Mouse (Mus musculus): Measurements from ENCODE around the gene Mapk3. TPM values are rescaled to one million over a fixed set of nuclear protein-coding genes. Genes with fewer than 3 reads are reported as not detected.
A peak's percentile ranks its signal among the peaks of the same experiment; 100 is the strongest.
"Not testable (repeated sequence)": the region's sequence is repeated elsewhere in the genome, so short reads cannot be mapped to it uniquely, and the experiment has no call there.

The Mapk3 gene
- 59.6 and 69.8 TPM in 2 replicates for polyA plus RNA-seq (2016; fragmentation: Nextera tagmentation; extraction: Ambion mirVana)

DNA sequence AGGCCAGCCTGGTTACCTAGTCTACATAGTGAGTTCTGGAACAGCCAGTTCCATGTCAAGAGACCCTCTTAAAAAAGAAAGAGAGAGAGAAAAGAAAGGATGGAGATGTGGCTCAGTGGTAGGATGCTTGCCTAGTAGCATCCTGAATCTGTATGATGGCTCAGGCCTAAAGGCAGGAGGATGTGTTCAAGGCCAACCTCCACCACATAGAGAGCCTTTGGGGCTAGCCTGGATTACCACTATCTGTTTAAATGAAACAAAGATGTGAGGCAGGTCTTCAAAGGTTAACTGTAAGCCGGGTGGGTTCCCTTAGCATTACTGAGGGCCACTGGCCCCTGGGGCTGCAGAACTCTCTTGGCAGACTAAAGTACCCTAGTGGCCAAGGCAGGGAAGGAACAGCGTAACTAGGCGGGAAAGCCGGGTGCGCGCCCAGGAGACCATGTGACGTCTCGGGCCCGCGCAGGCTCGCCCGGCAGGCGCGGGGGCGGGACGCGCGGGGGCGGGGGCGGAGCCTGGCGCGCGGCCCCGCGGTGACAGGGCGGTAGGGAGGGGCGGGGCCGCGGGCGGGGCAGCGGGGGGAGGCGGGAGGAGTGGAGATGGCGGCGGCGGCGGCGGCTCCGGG, at the start of gene Mapk3:
Gene Mapk3, plus strand, starts transcription at position 552 of the 622 bp plus-strand sequence.
- under 1% methylated on average over 34 of the region's 38 CpGs for WGBS
- peak; percentile 96 for DNase-seq (ENCODE audit: low spot score)
- Histone ChIP-seq H3K4me3 (peak within 1 kb of the TSS; percentile 94), H3K27ac (peak within 1 kb of the TSS; percentile 97), H3K9me3 (no peaks in the 10 kb centered on the region), H3K36me3 (peaks cover 17% of the 10 kb centered on the region), H3K27me3 (ENCODE audit: insufficient read depth, poor library complexity, severe bottlenecking) (no peaks in the 10 kb centered on the region), H3K4me1 (peaks cover 54% of the 10 kb centered on the region)

DNA sequence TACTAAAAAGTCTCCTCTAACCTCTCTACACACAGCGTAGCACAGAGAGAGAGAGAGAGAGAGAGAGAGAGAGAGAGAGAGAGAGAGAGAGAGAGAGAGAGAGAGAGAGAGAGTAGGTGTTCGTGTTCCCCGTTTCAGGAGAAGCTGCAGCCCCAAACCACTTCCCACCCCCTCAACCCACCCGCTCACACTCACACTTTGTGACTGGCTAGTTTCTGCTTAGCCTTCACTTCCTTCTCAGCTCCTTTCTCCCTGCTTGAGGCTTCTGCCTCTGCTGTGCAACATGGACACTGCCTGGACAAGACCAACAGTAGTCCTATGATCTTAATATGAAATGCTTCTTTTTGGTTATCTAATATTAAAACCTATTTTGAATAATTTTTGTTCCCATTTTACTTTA, 49.1 kb upstream of the Mapk3 start:
- DNase-seq (ENCODE audit: low spot score): no peak
- H3K4me3 ChIP-seq: no peak overlapping the region
- 76% methylated on average over 4 of the region's 4 CpGs for WGBS
- H3K27me3 ChIP-seq (ENCODE audit: insufficient read depth, poor library complexity, severe bottlenecking): peaks cover 17% of the 10 kb centered on the region
- peaks cover 7% of the 10 kb centered on the region; the same call in 1 of the 2 replicates for H3K9me3 ChIP-seq
- H3K27ac ChIP-seq: no peak overlapping the region
- H3K36me3 ChIP-seq: no peaks in the 10 kb centered on the region
- H3K4me1 ChIP-seq: no peaks in the 10 kb centered on the region

DNA sequence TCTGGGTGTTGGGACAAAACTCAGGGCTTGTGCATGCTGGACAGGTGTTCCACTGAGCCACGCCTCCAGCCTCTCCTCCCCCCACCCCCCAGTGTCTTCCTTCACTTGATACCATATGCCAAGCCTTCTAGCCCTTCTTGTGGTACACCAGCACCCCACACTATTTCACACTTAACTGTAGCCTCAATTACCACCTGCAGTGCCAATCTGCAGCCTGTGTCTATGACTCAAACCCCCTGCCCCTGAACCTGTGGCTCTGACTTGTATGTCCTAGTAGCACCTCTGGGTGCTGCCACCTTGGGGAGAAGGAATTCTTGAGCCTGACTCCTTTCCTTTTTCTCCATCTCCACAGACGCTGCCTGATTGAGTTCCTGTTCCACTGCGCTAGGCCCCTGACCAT, 47.5 kb upstream of the Mapk3 start:
- WGBS: 71% methylated on average over 3 of the region's 3 CpGs
- Histone ChIP-seq H3K36me3 (no peaks in the 10 kb centered on the region), H3K27ac (no peak overlapping the region), H3K4me3 (no peak overlapping the region), H3K9me3 (peaks cover 7% of the 10 kb centered on the region; the same call in 1 of the 2 replicates), H3K27me3 (ENCODE audit: insufficient read depth, poor library complexity, severe bottlenecking) (peaks cover 4% of the 10 kb centered on the region), H3K4me1 (no peaks in the 10 kb centered on the region)
- DNase-seq (ENCODE audit: low spot score): no peak

DNA sequence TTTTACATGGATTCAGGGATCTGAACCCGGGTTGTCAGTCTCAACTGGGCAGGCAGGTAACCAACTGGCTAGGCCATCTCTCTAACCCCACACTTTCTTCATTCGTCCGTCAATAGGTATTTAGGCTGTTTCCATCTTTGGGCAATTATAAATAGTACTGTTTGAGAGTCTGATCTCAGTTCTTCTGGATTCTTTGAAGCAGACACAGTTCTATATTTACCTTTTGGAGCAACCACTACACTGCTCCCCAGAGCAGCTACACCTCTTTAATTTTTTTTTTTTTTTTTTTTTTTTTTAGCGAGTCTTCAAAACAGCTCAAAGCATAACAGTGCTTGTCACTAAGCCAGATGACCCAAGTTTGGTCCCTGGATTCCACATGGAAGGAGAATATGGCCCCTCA, 43.7 kb upstream of the Mapk3 start:
- Histone ChIP-seq H3K27ac (no peak overlapping the region), H3K9me3 (no peaks in the 10 kb centered on the region), H3K36me3 (no peaks in the 10 kb centered on the region), H3K4me3 (no peak overlapping the region), H3K27me3 (ENCODE audit: insufficient read depth, poor library complexity, severe bottlenecking) (no peaks in the 10 kb centered on the region), H3K4me1 (no peaks in the 10 kb centered on the region)
- WGBS: 75% methylated on average over 4 of the region's 4 CpGs
- DNase-seq (ENCODE audit: low spot score): no peak

DNA sequence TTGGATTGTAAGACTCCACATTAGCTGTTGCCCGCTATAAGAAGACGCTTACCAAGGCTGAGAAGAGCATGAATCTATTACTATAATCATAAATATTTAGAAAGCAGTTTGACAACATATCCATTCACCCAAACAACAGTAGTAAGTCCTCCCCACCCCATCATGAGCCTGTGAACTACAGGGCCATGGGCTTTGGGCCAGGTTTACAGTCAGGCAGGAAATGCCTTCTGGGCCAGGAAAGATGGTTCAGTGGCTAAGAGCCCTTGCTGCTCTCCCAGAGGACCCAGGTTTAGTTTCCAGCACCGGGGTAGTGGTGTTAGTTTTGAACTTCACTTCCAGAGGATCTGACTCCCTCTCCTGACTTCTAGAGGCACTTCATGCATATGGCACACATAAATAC, 41.8 kb upstream of the Mapk3 start:
- DNase-seq (ENCODE audit: low spot score): no peak
- H3K4me1 ChIP-seq: no peaks in the 10 kb centered on the region
- WGBS: 85% methylated on average over 3 of the region's 3 CpGs
- H3K27ac ChIP-seq: no peak overlapping the region
- H3K9me3 ChIP-seq: no peaks in the 10 kb centered on the region
- H3K36me3 ChIP-seq: no peaks in the 10 kb centered on the region
- H3K4me3 ChIP-seq: no peak overlapping the region
- H3K27me3 ChIP-seq (ENCODE audit: insufficient read depth, poor library complexity, severe bottlenecking): no peaks in the 10 kb centered on the region

DNA sequence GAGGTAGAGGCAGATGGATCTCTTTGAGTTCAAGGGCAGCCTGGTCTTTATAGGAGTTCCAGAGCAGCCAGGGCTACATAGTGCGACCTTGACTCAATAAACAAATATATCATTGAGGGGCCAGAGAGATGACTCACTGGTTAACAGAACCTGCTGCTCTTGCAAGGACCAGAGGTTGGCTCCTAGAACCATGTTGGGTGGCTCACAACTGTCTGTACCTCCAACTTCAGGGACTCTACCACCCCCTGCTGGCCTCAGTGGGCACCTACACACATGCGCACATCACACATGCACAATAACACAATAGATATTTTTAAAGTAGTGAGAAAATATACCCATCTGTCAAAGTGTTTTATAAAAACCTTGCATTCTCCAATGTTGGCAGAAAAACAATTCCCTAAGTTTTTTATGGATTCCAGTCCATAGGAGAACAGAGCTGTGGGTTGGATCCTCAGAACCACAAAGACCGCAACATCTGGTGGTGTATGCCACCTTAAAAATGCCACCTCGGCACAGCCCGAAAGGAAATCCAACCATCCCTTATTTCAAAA, 40.5 kb upstream of the Mapk3 start:
- H3K27me3 ChIP-seq (ENCODE audit: insufficient read depth, poor library complexity, severe bottlenecking): no peaks in the 10 kb centered on the region
- no peak overlapping the region for H3K4me3 ChIP-seq
- no peak overlapping the region for H3K27ac ChIP-seq
- H3K9me3 ChIP-seq: no peaks in the 10 kb centered on the region
- H3K36me3 ChIP-seq: no peaks in the 10 kb centered on the region
- no peak for DNase-seq (ENCODE audit: low spot score)
- H3K4me1 ChIP-seq: no peaks in the 10 kb centered on the region
- WGBS: 90% methylated on average over 5 of the region's 5 CpGs

DNA sequence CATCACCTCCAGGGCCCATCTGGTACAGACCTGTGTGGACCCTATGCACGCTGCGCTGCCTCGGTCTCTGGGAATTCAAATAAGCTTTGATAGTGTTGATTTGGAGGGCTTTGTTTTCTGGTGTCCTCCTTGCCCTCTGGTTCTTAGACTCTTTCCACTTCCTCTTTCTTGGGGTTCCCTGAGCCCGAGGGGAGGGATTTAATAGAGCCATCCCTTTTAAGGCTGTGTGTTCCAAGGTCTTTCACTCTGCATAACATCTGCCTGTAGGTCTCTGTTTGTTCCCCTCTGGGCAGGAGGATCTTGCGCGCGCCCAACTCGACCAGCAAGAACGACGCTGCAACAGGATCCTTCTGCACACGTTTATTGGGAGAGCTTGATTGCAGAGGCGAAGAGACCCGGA, 37.8 kb upstream of the Mapk3 start:
- Histone ChIP-seq H3K9me3 (no peaks in the 10 kb centered on the region), H3K36me3 (no peaks in the 10 kb centered on the region), H3K27me3 (ENCODE audit: insufficient read depth, poor library complexity, severe bottlenecking) (no peaks in the 10 kb centered on the region), H3K27ac (no peak overlapping the region), H3K4me1 (no peaks in the 10 kb centered on the region), H3K4me3 (no peak overlapping the region)
- 89% methylated on average over 13 of the region's 13 CpGs for WGBS
- DNase-seq (ENCODE audit: low spot score): no peak

DNA sequence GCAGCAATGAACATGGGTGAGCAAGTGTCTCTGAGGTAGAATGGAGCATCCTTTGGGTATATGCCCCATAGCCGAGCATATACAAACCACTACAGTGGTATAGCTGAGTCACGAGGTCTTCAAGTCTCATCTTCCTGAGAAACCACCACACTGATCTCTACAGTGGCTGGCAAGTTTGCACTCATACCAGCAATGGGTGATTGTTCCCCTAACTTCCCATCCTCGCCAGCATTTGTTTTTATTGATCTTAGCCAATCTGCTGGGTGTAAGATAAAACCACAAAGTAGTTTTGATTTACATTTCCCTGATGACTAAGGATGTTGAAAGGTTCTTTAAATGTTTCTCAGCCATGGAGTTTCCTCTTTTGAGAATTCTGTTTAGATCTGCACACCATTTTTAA, 34.3 kb upstream of the Mapk3 start:
- Histone ChIP-seq H3K27me3 (ENCODE audit: insufficient read depth, poor library complexity, severe bottlenecking) (no peaks in the 10 kb centered on the region), H3K27ac (no peak overlapping the region), H3K4me3 (no peak overlapping the region), H3K9me3 (no peaks in the 10 kb centered on the region), H3K36me3 (no peaks in the 10 kb centered on the region), H3K4me1 (no peaks in the 10 kb centered on the region)
- WGBS: 66% methylated on average over 3 of the region's 3 CpGs
- no peak for DNase-seq (ENCODE audit: low spot score)

DNA sequence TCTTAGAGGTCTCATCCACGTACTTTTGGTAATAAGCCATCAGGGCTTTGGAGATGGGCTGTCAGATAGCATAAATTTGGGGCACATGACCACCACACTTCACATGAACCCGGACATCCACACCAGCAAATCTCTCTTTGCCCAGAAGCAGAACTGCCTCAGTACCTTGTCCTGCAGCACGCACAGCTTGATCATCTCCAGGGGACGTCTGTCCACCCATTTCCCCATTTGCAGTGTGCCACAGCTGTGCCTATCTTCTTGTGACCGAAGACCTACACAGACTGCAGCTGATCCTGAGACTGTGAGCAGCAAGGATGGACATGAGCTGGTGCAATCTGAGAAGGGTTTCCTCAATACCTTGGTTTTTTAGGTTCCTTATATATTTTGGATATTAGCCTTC, 33.7 kb upstream of the Mapk3 start:
- H3K9me3 ChIP-seq: no peaks in the 10 kb centered on the region
- DNase-seq (ENCODE audit: low spot score): no peak
- WGBS: 79% methylated on average over 5 of the region's 5 CpGs
- H3K27ac ChIP-seq: no peak overlapping the region
- no peak overlapping the region for H3K4me3 ChIP-seq
- H3K36me3 ChIP-seq: no peaks in the 10 kb centered on the region
- H3K27me3 ChIP-seq (ENCODE audit: insufficient read depth, poor library complexity, severe bottlenecking): no peaks in the 10 kb centered on the region
- H3K4me1 ChIP-seq: no peaks in the 10 kb centered on the region

DNA sequence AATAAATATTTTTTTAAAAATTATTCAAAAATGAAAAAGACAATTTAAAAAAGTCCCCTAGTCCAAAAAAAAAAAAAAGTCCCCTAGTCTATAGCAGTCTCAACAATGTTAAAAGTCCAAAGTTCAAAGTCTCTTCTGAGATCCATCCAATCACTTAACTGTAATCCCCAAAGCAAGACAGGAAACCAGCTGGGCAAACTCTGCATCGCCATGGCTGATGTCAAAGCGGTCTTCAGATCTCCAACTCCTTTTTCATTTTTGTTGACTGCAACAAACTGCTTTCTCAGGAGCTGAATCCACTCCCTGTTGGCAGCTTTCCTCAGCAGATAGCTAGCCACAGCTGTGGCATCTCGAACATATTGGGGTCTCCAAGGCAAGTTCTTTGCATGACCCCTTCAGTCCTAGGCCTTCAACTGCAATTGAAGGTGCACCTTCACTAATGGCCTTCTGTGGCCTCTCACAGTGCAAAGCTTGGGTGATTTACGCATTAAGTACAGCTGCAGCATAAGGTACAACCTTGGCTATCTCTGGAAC, 29.1 kb upstream of the Mapk3 start:
- not testable (repeated sequence) for H3K27ac ChIP-seq; H3K36me3 ChIP-seq; DNase-seq (ENCODE audit: low spot score); H3K4me1 ChIP-seq; H3K4me3 ChIP-seq; H3K27me3 ChIP-seq (ENCODE audit: insufficient read depth, poor library complexity, severe bottlenecking); H3K9me3 ChIP-seq
- 74% methylated on average over 4 of the region's 4 CpGs for WGBS

DNA sequence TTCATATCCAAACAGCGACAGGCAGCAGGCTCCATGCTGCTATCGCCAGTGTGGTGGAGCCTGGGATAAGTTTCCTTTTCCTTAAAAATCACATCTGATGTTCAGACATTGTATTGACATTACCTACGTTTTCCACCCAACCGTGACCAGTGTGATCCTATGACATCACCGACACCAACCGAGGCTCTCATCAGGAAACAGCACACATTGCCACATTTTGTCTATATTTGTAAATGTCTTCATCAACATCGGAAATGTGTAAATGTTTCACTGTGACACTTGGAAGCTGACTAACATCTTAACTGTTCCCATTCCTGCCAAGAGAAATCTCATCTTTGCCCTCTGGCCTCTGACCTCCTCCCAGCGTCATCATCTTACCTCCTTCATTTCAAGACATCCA, 23.3 kb upstream of the Mapk3 start:
- 77% methylated on average over 8 of the region's 8 CpGs for WGBS
- H3K9me3 ChIP-seq: no peaks in the 10 kb centered on the region

DNA sequence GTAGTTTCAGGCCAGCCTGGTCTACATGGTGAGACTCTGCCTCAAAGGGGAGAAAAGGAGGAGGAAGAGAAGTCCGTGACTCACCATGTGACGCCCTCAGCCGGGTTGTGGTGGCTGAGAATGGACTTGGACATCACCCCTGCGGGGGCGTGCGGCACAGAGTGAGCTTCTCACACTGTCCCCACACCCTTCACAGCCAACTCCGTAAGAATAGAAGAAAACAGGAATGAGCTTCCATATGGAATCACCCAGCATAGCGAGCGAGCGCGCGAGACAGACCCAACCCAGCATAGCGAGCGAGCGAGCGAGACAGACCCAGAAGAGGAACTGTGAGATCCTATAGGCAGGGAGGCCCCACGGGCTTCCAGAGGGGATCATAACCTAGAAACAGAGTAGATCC, 19.9 kb upstream of the Mapk3 start:
- 0 out of 2 replicates have a peak, but pooled peaks cover 5% of the 10 kb centered on the region for H3K4me1 ChIP-seq
- 84% methylated on average over 17 of the region's 17 CpGs for whole genome bisulfite sequencing
- peaks cover 18% of the 10 kb centered on the region; the same call in 1 of the 2 replicates for H3K27me3 ChIP-seq (ENCODE audit: insufficient read depth, poor library complexity, severe bottlenecking)
- no peaks in the 10 kb centered on the region for H3K9me3 ChIP-seq
- no peak overlapping the region for H3K27ac ChIP-seq
- no peaks in the 10 kb centered on the region for H3K36me3 ChIP-seq
- no peak for DNase-seq (ENCODE audit: low spot score)
- no peak overlapping the region for H3K4me3 ChIP-seq

More for the DNA sequence above, 23.3 kb upstream of the Mapk3 start:
- no peak overlapping the region for H3K27ac ChIP-seq
- 0 out of 2 replicates have a peak, but pooled peaks cover 5% of the 10 kb centered on the region for H3K4me1 ChIP-seq
- no peak for DNase-seq (ENCODE audit: low spot score)
- no peak overlapping the region for H3K4me3 ChIP-seq
- H3K36me3 ChIP-seq: no peaks in the 10 kb centered on the region
- peaks cover 22% of the 10 kb centered on the region; the same call in 1 of the 2 replicates for H3K27me3 ChIP-seq (ENCODE audit: insufficient read depth, poor library complexity, severe bottlenecking)

DNA sequence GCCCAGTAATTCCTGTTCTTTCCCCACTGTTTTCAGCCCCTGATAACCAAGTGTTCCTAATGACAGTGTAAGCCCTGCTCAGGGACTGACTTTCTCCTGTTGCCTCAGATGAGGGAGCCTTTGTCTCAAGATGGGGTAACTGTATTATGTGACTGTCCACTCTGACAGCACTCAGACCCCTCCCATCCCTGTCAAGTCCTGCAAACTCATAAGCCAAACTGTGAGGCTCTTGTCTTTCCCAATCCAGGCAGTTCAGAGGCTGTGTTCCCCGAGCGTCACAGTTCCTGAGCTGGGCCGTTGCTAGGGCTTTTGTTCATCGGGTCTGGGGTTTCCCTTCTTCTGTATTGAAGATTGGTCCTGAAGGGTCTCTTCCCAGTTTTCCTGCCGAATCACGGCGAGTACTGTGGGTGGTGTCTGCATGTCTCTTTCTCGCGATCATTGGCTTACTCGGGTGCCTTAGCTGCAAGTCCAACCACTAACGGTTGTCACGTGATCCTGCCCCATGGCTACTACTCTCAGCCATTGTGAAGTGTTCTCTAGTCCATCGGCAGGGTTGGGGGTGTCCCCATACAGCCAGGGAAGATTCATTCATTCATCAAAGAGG, 19.2 kb upstream of the Mapk3 start:
- H3K4me3 ChIP-seq: no peak overlapping the region
- H3K27me3 ChIP-seq (ENCODE audit: insufficient read depth, poor library complexity, severe bottlenecking): peaks cover 18% of the 10 kb centered on the region; the same call in 1 of the 2 replicates
- H3K36me3 ChIP-seq: no peaks in the 10 kb centered on the region
- H3K4me1 ChIP-seq: 0 out of 2 replicates have a peak, but pooled peaks cover 5% of the 10 kb centered on the region
- no peaks in the 10 kb centered on the region for H3K9me3 ChIP-seq
- no peak for DNase-seq (ENCODE audit: low spot score)
- H3K27ac ChIP-seq: no peak overlapping the region
- WGBS: 77% methylated on average over 13 of the region's 13 CpGs

Data from heart, embryonic 10.5 days (tissue).